Mouse (Mus musculus) heart, postnatal 0 days (tissue): ENCODE data around the gene 4833439L19Rik. TPM values are rescaled to one million over a fixed set of nuclear protein-coding genes. Genes with fewer than 3 reads are reported as not detected.

Experiments used
- ATAC-seq: fragments of 200-750 bp; cut with Nextera tagmentation; 2 replicates; pipeline ENCODE4 v1.8.0; 2017; ENCODE audit warnings: low read depth, moderate number of reproducible peaks, moderate library complexity; ENCODE audit not compliant: insufficient read depth
- DNase-seq: peaks from one replicate; pipeline ENCODE4 v3.0.0-alpha.2; 2016; ENCODE audit warnings: low spot score
- H3K27ac ChIP-seq: fragments of 300-500 bp; sonication (generic); 2 replicates; pipeline ENCODE4 v1.5.1; 2014; ENCODE audit warnings: low read depth, mild to moderate bottlenecking
- H3K27me3 ChIP-seq: fragments of 300-500 bp; sonication (generic); 2 replicates; pipeline ENCODE4 v1.6.1; 2014; ENCODE audit warnings: low read length, mixed read lengths; ENCODE audit not compliant: control insufficient read depth, insufficient read depth
- H3K36me3 ChIP-seq: fragments of 300-500 bp; sonication (generic); replicated peaks from 2 replicates; pipeline ENCODE4 v1.6.1; 2014; ENCODE audit warnings: low read length, mixed read lengths; ENCODE audit not compliant: control insufficient read depth, insufficient read depth
- H3K4me1 ChIP-seq: fragments of 300-500 bp; sonication (generic); 2 replicates; pipeline ENCODE4 v1.6.1; 2014; ENCODE audit warnings: antibody characterized with exemption; ENCODE audit not compliant: control insufficient read depth, insufficient read depth
- H3K4me2 ChIP-seq: fragments of 300-500 bp; sonication (generic); 2 replicates; pipeline ENCODE4 v1.6.1; 2014; ENCODE audit warnings: low read depth, mild to moderate bottlenecking, low read length, moderate library complexity
- H3K4me3 ChIP-seq: fragments of 300-500 bp; sonication (generic); 2 replicates; pipeline ENCODE4 v1.5.1; 2014; ENCODE audit warnings: low read depth, low read length
- H3K9ac ChIP-seq: fragments of 300-500 bp; sonication (generic); replicated peaks from 2 replicates; pipeline ENCODE4 v1.6.1; 2014; ENCODE audit warnings: low read depth, low read length, mixed read lengths
- H3K9me3 ChIP-seq: fragments of 300-500 bp; sonication (generic); replicated peaks from 2 replicates; pipeline ENCODE4 v1.6.1; 2016; ENCODE audit warnings: low read length; ENCODE audit not compliant: control insufficient read depth
- CTCF ChIP-seq: IDR thresholded peaks from 2 replicates; pipeline ENCODE4 v1.5.1; 2016; ENCODE audit warnings: antibody characterized with exemption, control low read depth, low read depth
- EP300 ChIP-seq: IDR thresholded peaks from 2 replicates; pipeline ENCODE4 v1.6.1; 2016; ENCODE audit warnings: antibody characterized with exemption, low read depth
- WGBS: fragments of 180-500 bp; shearing (Covaris S2); extraction: QIAGEN DNeasy Blood & Tissue Kit; methylation state at CpG from one replicate; pipeline ENCODE4 v1.1.7; 2014; 5-methylcytosine and 5-hydroxymethylcytosine counted together
- microRNA-seq: library from miRNA; unstranded; fragments of <30 nt; microRNA quantifications from one replicate; pipeline ENCODE4, GENCODE M21; 2016
- polyA plus RNA-seq: library from polyadenylated mRNA; unstranded; fragments of >200 nt; fragmentation: Nextera tagmentation; extraction: Ambion mirVana; gene quantifications from 2 replicates; pipeline ENCODE4 v1.2.1, GENCODE M21; 2015
- total RNA-seq: library from RNA; depleted of rRNA; stranded (reverse); fragments of >200 nt; gene quantifications from 2 replicates; pipeline ENCODE4 v1.2.3, GENCODE M21; 2014; ENCODE audit warnings: low replicate concordance; rRNA removed

Gene 4833439L19Rik
- total and polyA plus RNA-seq, 2 experiments from 2014 or later = 106 to 110 TPM

DNA sequence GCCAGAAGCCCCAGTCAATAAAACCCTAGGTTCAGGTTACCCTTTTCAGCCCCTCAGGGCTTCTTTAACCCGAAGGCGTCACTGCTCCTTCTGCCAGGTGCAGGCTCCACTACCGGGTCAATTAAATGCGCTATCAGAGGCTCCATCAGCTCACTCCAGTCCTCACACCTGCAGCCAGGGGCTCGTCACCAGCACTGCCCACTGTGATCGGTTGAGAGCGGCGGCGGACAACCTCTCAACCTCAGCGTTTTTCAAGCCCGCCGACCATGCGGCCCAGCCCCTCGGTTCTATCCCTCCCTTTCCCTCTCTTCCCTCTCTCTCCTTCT, 62.0 kb downstream of the 4833439L19Rik start:
- H3K27ac ChIP-seq = no peak overlapping the region
- no peaks in the 10 kb centered on the region for H3K27me3 ChIP-seq
- H3K4me2 ChIP-seq = peak overlapping the region; percentile 79
- peak overlapping the region; percentile 57 for H3K4me3 ChIP-seq
- peaks cover 10% of the 10 kb centered on the region; the same call in 1 of the 2 replicates for H3K4me1 ChIP-seq
- no peaks in the 10 kb centered on the region for H3K9me3 ChIP-seq
- DNase-seq (no peak), ATAC-seq (no peak)
- no peaks in the 10 kb centered on the region for H3K36me3 ChIP-seq
- no peak for TF ChIP-seq EP300
- TF ChIP-seq CTCF = no peak
- 4% methylated on average over 14 of the region's 14 CpGs for WGBS
- H3K9ac ChIP-seq = peak overlapping the region; percentile 60

GRCm38 (mm10) chr13:54501957-54502690, 63.1 kb downstream of the 4833439L19Rik start:
- no peaks in the 10 kb centered on the region for H3K36me3 ChIP-seq
- H3K4me1 ChIP-seq = peaks cover 10% of the 10 kb centered on the region; the same call in 1 of the 2 replicates
- ATAC-seq = no peak
- WGBS = 51% methylated on average over 3 of the region's 3 CpGs
- H3K27ac ChIP-seq = no peak overlapping the region
- H3K9me3 ChIP-seq = no peaks in the 10 kb centered on the region
- DNase-seq = no peak
- H3K4me3 ChIP-seq = no peak overlapping the region
- no peak overlapping the region for H3K4me2 ChIP-seq
- TF ChIP-seq EP300 (no peak), CTCF (no peak)
- no peaks in the 10 kb centered on the region for H3K27me3 ChIP-seq
- H3K9ac ChIP-seq = no peak overlapping the region

GRCm38 (mm10) chr13:54501352-54501751, 63.9 kb downstream of the 4833439L19Rik start:
- 73% methylated on average over 2 of the region's 2 CpGs for WGBS
- Histone ChIP-seq H3K27me3 (no peaks in the 10 kb centered on the region), H3K4me1 (peaks cover 10% of the 10 kb centered on the region; the same call in 1 of the 2 replicates), H3K9me3 (no peaks in the 10 kb centered on the region), H3K36me3 (no peaks in the 10 kb centered on the region), H3K9ac (no peak overlapping the region), H3K4me3 (no peak overlapping the region), H3K4me2 (no peak overlapping the region), H3K27ac (no peak overlapping the region)
- TF ChIP-seq CTCF (no peak), EP300 (no peak)
- ATAC-seq (no peak), DNase-seq (no peak)

Small RNA genes within 50 kb of the gene (microRNA-seq; reads per million reads assigned to microRNA genes)
- not detected for gene Gm24195

Other genes starting within 250 kb of the 4833439L19Rik start
- gene Cplx2, start 194.1 kb downstream of the 4833439L19Rik start, total RNA-seq = 6.5 and 7.6 TPM in 2 replicates
- gene Cplx2, start 194.1 kb downstream of the 4833439L19Rik start, polyA plus RNA-seq = 1.5 and 1.7 TPM in 2 replicates
- gene Thoc3, start 96.6 kb downstream of the 4833439L19Rik start, total RNA-seq = 32.9 and 41.9 TPM in 2 replicates
- 48.4 and 51.5 TPM in 2 replicates for gene Thoc3, start 96.6 kb downstream of the 4833439L19Rik start, polyA plus RNA-seq
- gene Simc1, start 61.7 kb downstream of the 4833439L19Rik start, total RNA-seq = 3.6 and 6.3 TPM in 2 replicates
- 1.6 and 1.9 TPM in 2 replicates for gene Simc1, start 61.7 kb downstream of the 4833439L19Rik start, polyA plus RNA-seq
- 13.6 and 85.9 TPM in 2 replicates for gene Arl10, start 9.6 kb upstream of the 4833439L19Rik start, total RNA-seq
- gene Arl10, start 9.6 kb upstream of the 4833439L19Rik start, polyA plus RNA-seq = 9.4 and 10.7 TPM in 2 replicates
- 12.1 and 22.9 TPM in 2 replicates for gene Nop16, start 24.7 kb upstream of the 4833439L19Rik start, total RNA-seq
- 29.9 and 30.0 TPM in 2 replicates for gene Nop16, start 24.7 kb upstream of the 4833439L19Rik start, polyA plus RNA-seq
- 262 and 392 TPM in 2 replicates for gene Higd2a, start 24.8 kb upstream of the 4833439L19Rik start, total RNA-seq
- 496 and 515 TPM in 2 replicates for gene Higd2a, start 24.8 kb upstream of the 4833439L19Rik start, polyA plus RNA-seq
- gene Cltb, start 45.9 kb upstream of the 4833439L19Rik start, total RNA-seq = 32.1 and 43.6 TPM in 2 replicates
- gene Cltb, start 45.9 kb upstream of the 4833439L19Rik start, polyA plus RNA-seq = 66.0 and 66.2 TPM in 2 replicates
- 32.1 and 48.9 TPM in 2 replicates for gene Faf2, start 56.3 kb upstream of the 4833439L19Rik start, total RNA-seq
- 27.2 and 29.2 TPM in 2 replicates for gene Faf2, start 56.3 kb upstream of the 4833439L19Rik start, polyA plus RNA-seq
- 40.1 and 55.1 TPM in 2 replicates for gene Rnf44, start 128.5 kb upstream of the 4833439L19Rik start, total RNA-seq
- gene Rnf44, start 128.5 kb upstream of the 4833439L19Rik start, polyA plus RNA-seq = 28.3 and 30.8 TPM in 2 replicates
- 0.04 TPM in 1 of 2 replicates, not detected in the other for gene Cdhr2, start 136.0 kb upstream of the 4833439L19Rik start, total RNA-seq
- not detected in 2 replicates for gene Cdhr2, start 136.0 kb upstream of the 4833439L19Rik start, polyA plus RNA-seq
- gene Gprin1, start 184.4 kb upstream of the 4833439L19Rik start, total RNA-seq = not detected in 2 replicates
- 0.03 TPM in 1 of 2 replicates, not detected in the other for gene Gprin1, start 184.4 kb upstream of the 4833439L19Rik start, polyA plus RNA-seq
- gene Sncb, start 201.2 kb upstream of the 4833439L19Rik start, total RNA-seq = not detected in 2 replicates
- gene Sncb, start 201.2 kb upstream of the 4833439L19Rik start, polyA plus RNA-seq = not detected in 2 replicates
- gene Eif4e1b, start 218.6 kb upstream of the 4833439L19Rik start, total RNA-seq = not detected in 2 replicates
- gene Eif4e1b, start 218.6 kb upstream of the 4833439L19Rik start, polyA plus RNA-seq = not detected in 2 replicates
- gene Tspan17, start 223.9 kb upstream of the 4833439L19Rik start, total RNA-seq = 4.5 and 7.6 TPM in 2 replicates
- 7.5 and 9.3 TPM in 2 replicates for gene Tspan17, start 223.9 kb upstream of the 4833439L19Rik start, polyA plus RNA-seq